Mouse (Mus musculus) limb, embryonic 10.5 days (tissue): ENCODE data around the gene Kctd13. TPM values are rescaled to one million over a fixed set of nuclear protein-coding genes. Genes with fewer than 3 reads are reported as not detected.
"Not testable (repeated sequence)": the region's sequence is repeated elsewhere in the genome, so short reads cannot be mapped to it uniquely, and the experiment has no call there.

ENCODE experiments used
- DNase-seq: peaks from one replicate; pipeline ENCODE4 v3.0.0-alpha.2; 2017; ENCODE audit warnings: low spot score
- H3K27ac ChIP-seq: fragments of 300-500 bp; sonication (generic); 2 replicates; pipeline ENCODE4 v1.5.1; 2016; ENCODE audit warnings: mild to moderate bottlenecking
- H3K27me3 ChIP-seq: fragments of 300-500 bp; sonication (generic); 2 replicates; pipeline ENCODE4 v1.6.1; 2016; ENCODE audit warnings: low read depth, mild to moderate bottlenecking; ENCODE audit not compliant: poor library complexity, severe bottlenecking
- H3K36me3 ChIP-seq: fragments of 300-500 bp; sonication (generic); 2 replicates; pipeline ENCODE4 v1.6.1; 2016; ENCODE audit warnings: mild to moderate bottlenecking, moderate library complexity
- H3K4me1 ChIP-seq: fragments of 300-500 bp; sonication (generic); 2 replicates; pipeline ENCODE4 v1.6.1; 2016
- H3K4me3 ChIP-seq: fragments of 300-500 bp; sonication (generic); 2 replicates; pipeline ENCODE4 v1.5.1; 2016; ENCODE audit warnings: mild to moderate bottlenecking, moderate library complexity
- H3K9me3 ChIP-seq: fragments of 300-500 bp; sonication (generic); replicated peaks from 2 replicates; pipeline ENCODE4 v1.6.1; 2016; ENCODE audit warnings: mild to moderate bottlenecking
- WGBS: fragments of 180-500 bp; shearing (Covaris S2); methylation state at CpG from one replicate; pipeline ENCODE4 v1.1.7; 2016; 5-methylcytosine and 5-hydroxymethylcytosine counted together
- polyA plus RNA-seq: library from polyadenylated mRNA; unstranded; fragments of >200 nt; fragmentation: Nextera tagmentation; extraction: Ambion mirVana; gene quantifications from 2 replicates; pipeline ENCODE4 v1.2.1, GENCODE M21; 2016

Kctd13 gene
- polyA plus RNA-seq, 1 experiment from 2014 or later = 19.5 TPM

- DNase-seq, H3K36me3 ChIP-seq, H3K4me3 ChIP-seq, H3K27ac ChIP-seq, H3K9me3 ChIP-seq, H3K27me3 ChIP-seq, H3K4me1 ChIP-seq: not testable (repeated sequence)
- 38% methylated on average over 4 of the region's 4 CpGs for WGBS
Observed at GRCm38 (mm10) chr7:126918356-126918755, 10.3 kb upstream of the Kctd13 start.

- 91% methylated on average over 4 of the region's 4 CpGs for WGBS
- Histone ChIP-seq H3K4me1 (no peaks in the 10 kb centered on the region), H3K4me3 (no peak overlapping the region), H3K36me3 (no peaks in the 10 kb centered on the region), H3K27me3 (no peaks in the 10 kb centered on the region), H3K27ac (no peak overlapping the region), H3K9me3 (no peaks in the 10 kb centered on the region)
- DNase-seq = no peak
Observed at GRCm38 (mm10) chr7:126919973-126920372, 8.7 kb upstream of the Kctd13 start.

- 71% methylated on average over 2 of the region's 2 CpGs for WGBS
- DNase-seq = no peak
- Histone ChIP-seq H3K27ac (no peak overlapping the region), H3K9me3 (no peaks in the 10 kb centered on the region), H3K36me3 (no peaks in the 10 kb centered on the region), H3K4me3 (no peak overlapping the region), H3K27me3 (no peaks in the 10 kb centered on the region), H3K4me1 (no peaks in the 10 kb centered on the region)
Observed at GRCm38 (mm10) chr7:126921563-126921962, 7.1 kb upstream of the Kctd13 start.

- H3K27ac ChIP-seq = no peak within 1 kb of the TSS
- no peaks in the 10 kb centered on the region for H3K9me3 ChIP-seq
- H3K4me1 ChIP-seq = no peaks in the 10 kb centered on the region
- no peak for DNase-seq
- H3K4me3 ChIP-seq = no peak within 1 kb of the TSS
- no peaks in the 10 kb centered on the region for H3K36me3 ChIP-seq
- WGBS = 78% methylated on average over 5 of the region's 5 CpGs
- no peaks in the 10 kb centered on the region for H3K27me3 ChIP-seq
Observed at GRCm38 (mm10) chr7:126922624-126923060, 6.0 kb upstream of the Kctd13 start, which contains the start of gene Tmem219. Tmem219 (minus strand) TSS chr7:126922917.

- no peak overlapping the region for H3K4me3 ChIP-seq
- no peaks in the 10 kb centered on the region for H3K27me3 ChIP-seq
- no peak overlapping the region for H3K27ac ChIP-seq
- DNase-seq = no peak
- no peaks in the 10 kb centered on the region for H3K36me3 ChIP-seq
- no peaks in the 10 kb centered on the region for H3K9me3 ChIP-seq
- WGBS = 77% methylated on average over 5 of the region's 5 CpGs
- H3K4me1 ChIP-seq = peaks cover 1% of the 10 kb centered on the region; the same call in 1 of the 2 replicates
Observed at GRCm38 (mm10) chr7:126923999-126924398, 4.7 kb upstream of the Kctd13 start.

GRCm38 (mm10) chr7:126926299-126926698, 2.4 kb upstream of the Kctd13 start:
- 38% methylated on average over 3 of the region's 3 CpGs for WGBS
- no peak for DNase-seq
- Histone ChIP-seq H3K9me3 (no peaks in the 10 kb centered on the region), H3K27ac (no peak overlapping the region), H3K4me3 (no peak overlapping the region), H3K27me3 (no peaks in the 10 kb centered on the region), H3K4me1 (peaks cover 18% of the 10 kb centered on the region), H3K36me3 (peaks cover 12% of the 10 kb centered on the region)

GRCm38 (mm10) chr7:126929046-126929445, 367 bp downstream of the Kctd13 start:
- DNase-seq = no peak
- Histone ChIP-seq H3K27me3 (no peaks in the 10 kb centered on the region), H3K27ac (peak overlapping the region; percentile 91), H3K9me3 (no peaks in the 10 kb centered on the region), H3K4me1 (peaks cover 18% of the 10 kb centered on the region), H3K36me3 (peaks cover 38% of the 10 kb centered on the region), H3K4me3 (peak overlapping the region; percentile 91)
- WGBS = under 1% methylated on average over 26 of the region's 27 CpGs

- DNase-seq = no peak
- no peaks in the 10 kb centered on the region for H3K9me3 ChIP-seq
- peaks cover 73% of the 10 kb centered on the region for H3K36me3 ChIP-seq
- no peaks in the 10 kb centered on the region for H3K27me3 ChIP-seq
- no peak overlapping the region for H3K4me3 ChIP-seq
- H3K27ac ChIP-seq = no peak overlapping the region
- 90% methylated on average over 2 of the region's 2 CpGs for WGBS
- peaks cover 18% of the 10 kb centered on the region for H3K4me1 ChIP-seq
Observed at GRCm38 (mm10) chr7:126932652-126933051, 4.0 kb downstream of the Kctd13 start.

GRCm38 (mm10) chr7:126941171-126941570, 12.5 kb downstream of the Kctd13 start:
- H3K9me3 ChIP-seq = no peaks in the 10 kb centered on the region
- DNase-seq = no peak
- H3K4me3 ChIP-seq = no peak overlapping the region
- H3K36me3 ChIP-seq = peaks cover 70% of the 10 kb centered on the region
- no peak overlapping the region for H3K27ac ChIP-seq
- no peaks in the 10 kb centered on the region for H3K27me3 ChIP-seq
- no peaks in the 10 kb centered on the region for H3K4me1 ChIP-seq
- 45% methylated on average over 6 of the region's 6 CpGs for WGBS

- no peak for DNase-seq
- 78% methylated on average over 5 of the region's 5 CpGs for WGBS
- H3K4me3 ChIP-seq = no peak overlapping the region
- no peaks in the 10 kb centered on the region for H3K27me3 ChIP-seq
- peaks cover 64% of the 10 kb centered on the region for H3K36me3 ChIP-seq
- no peaks in the 10 kb centered on the region for H3K4me1 ChIP-seq
- no peaks in the 10 kb centered on the region for H3K9me3 ChIP-seq
- H3K27ac ChIP-seq = no peak overlapping the region
Observed at GRCm38 (mm10) chr7:126941801-126942200, 13.1 kb downstream of the Kctd13 start.

- Histone ChIP-seq H3K4me1 (peaks cover 23% of the 10 kb centered on the region), H3K9me3 (no peaks in the 10 kb centered on the region), H3K27me3 (peaks cover 36% of the 10 kb centered on the region), H3K4me3 (no peak overlapping the region), H3K36me3 (peaks cover 35% of the 10 kb centered on the region), H3K27ac (no peak overlapping the region)
- no peak for DNase-seq
- 53% methylated on average over 3 of the region's 3 CpGs for WGBS
Observed at GRCm38 (mm10) chr7:126946530-126946929, 17.9 kb downstream of the Kctd13 start.

- Histone ChIP-seq H3K36me3 (peaks cover 16% of the 10 kb centered on the region), H3K4me3 (no peak overlapping the region), H3K9me3 (no peaks in the 10 kb centered on the region), H3K4me1 (peaks cover 27% of the 10 kb centered on the region), H3K27me3 (peaks cover 56% of the 10 kb centered on the region), H3K27ac (no peak overlapping the region)
- no peak for DNase-seq
- 72% methylated on average over 10 of the region's 10 CpGs for WGBS
Observed at GRCm38 (mm10) chr7:126948626-126949025, 19.9 kb downstream of the Kctd13 start.

- peaks cover 60% of the 10 kb centered on the region for H3K27me3 ChIP-seq
- H3K4me3 ChIP-seq = peak within 1 kb of the TSS; percentile 59
- DNase-seq = no peak
- H3K9me3 ChIP-seq = no peaks in the 10 kb centered on the region
- H3K27ac ChIP-seq = no peak within 1 kb of the TSS
- peaks cover 27% of the 10 kb centered on the region for H3K4me1 ChIP-seq
- peaks cover 10% of the 10 kb centered on the region for H3K36me3 ChIP-seq
- WGBS = under 1% methylated on average over 21 of the region's 21 CpGs
Observed at GRCm38 (mm10) chr7:126949403-126949792, 20.7 kb downstream of the Kctd13 start, which contains the start of gene Asphd1. Asphd1 (minus strand) TSS chr7:126949582.
